Mouse (Mus musculus): Measurements from ENCODE around the gene Ndufaf3.

Ndufaf3 gene

GRCm38 (mm10) chr9:108573774-108574690, 6.8 kb upstream of the Ndufaf3 start:
- DNase-seq (ENCODE audit: low read depth, low spot score), result no peak

- DNase-seq (ENCODE audit: low read depth, low spot score), result no peak
Measured at GRCm38 (mm10) chr9:108572321-108572720, 5.1 kb upstream of the Ndufaf3 start.

GRCm38 (mm10) chr9:108571401-108571973, 4.3 kb upstream of the Ndufaf3 start:
- no peak for DNase-seq (ENCODE audit: low read depth, low spot score)

GRCm38 (mm10) chr9:108570207-108570896, 3.1 kb upstream of the Ndufaf3 start:
- peak; percentile 65 for DNase-seq (ENCODE audit: low read depth, low spot score)

GRCm38 (mm10) chr9:108569381-108570206, 2.4 kb upstream of the Ndufaf3 start, which contains the start of gene Dalrd3:
Gene Dalrd3 (plus strand): TSS chr9:108569886.
- DNase-seq (ENCODE audit: low read depth, low spot score), result peak; percentile 78

- DNase-seq (ENCODE audit: low read depth, low spot score), result no peak
Measured at GRCm38 (mm10) chr9:108568511-108568921, 1.3 kb upstream of the Ndufaf3 start.

GRCm38 (mm10) chr9:108567931-108568419, 741 bp upstream of the Ndufaf3 start:
- no peak for DNase-seq (ENCODE audit: low read depth, low spot score)

GRCm38 (mm10) chr9:108565881-108566814, 1.1 kb downstream of the Ndufaf3 start:
- DNase-seq (ENCODE audit: low read depth, low spot score), result no peak

- no peak for DNase-seq (ENCODE audit: low read depth, low spot score)
Measured at GRCm38 (mm10) chr9:108564131-108564530, 3.1 kb downstream of the Ndufaf3 start.

GRCm38 (mm10) chr9:108563671-108564070, 3.6 kb downstream of the Ndufaf3 start:
- no peak for DNase-seq (ENCODE audit: low read depth, low spot score)

GRCm38 (mm10) chr9:108560227-108560841, 6.9 kb downstream of the Ndufaf3 start, which contains the start of gene Impdh2:
Gene Impdh2 (plus strand): TSS chr9:108560286.
- peak; percentile 94 for DNase-seq (ENCODE audit: low read depth, low spot score)

GRCm38 (mm10) chr9:108559169-108559568, 8.1 kb downstream of the Ndufaf3 start:
- no peak for DNase-seq (ENCODE audit: low read depth, low spot score)

- no peak for DNase-seq (ENCODE audit: low read depth, low spot score)
Measured at GRCm38 (mm10) chr9:108546875-108547274, 20.4 kb downstream of the Ndufaf3 start.

GRCm38 (mm10) chr9:108545986-108546385, 21.2 kb downstream of the Ndufaf3 start:
- DNase-seq (ENCODE audit: low read depth, low spot score), result no peak

GRCm38 (mm10) chr9:108540846-108541245, 26.4 kb downstream of the Ndufaf3 start:
- DNase-seq (ENCODE audit: low read depth, low spot score), result no peak

GRCm38 (mm10) chr9:108531496-108531895, 35.7 kb downstream of the Ndufaf3 start:
- no peak for DNase-seq (ENCODE audit: low read depth, low spot score)

GRCm38 (mm10) chr9:108530954-108531353, 36.3 kb downstream of the Ndufaf3 start:
- no peak for DNase-seq (ENCODE audit: low read depth, low spot score)

GRCm38 (mm10) chr9:108525400-108525799, 41.8 kb downstream of the Ndufaf3 start:
- DNase-seq (ENCODE audit: low read depth, low spot score), result no peak

- no peak for DNase-seq (ENCODE audit: low read depth, low spot score)
Measured at GRCm38 (mm10) chr9:108523341-108523740, 43.9 kb downstream of the Ndufaf3 start.

Data from c-Kit-negative CD71-positive TER-119-positive erythroid progenitor cells, embryonic 14.5 days (primary cell).